Mouse (Mus musculus): ENCODE results near the gene Gm17467. TPM values are rescaled to one million over a fixed set of nuclear protein-coding genes. Genes with fewer than 3 reads are reported as not detected.
"Not testable (repeated sequence)": the region's sequence is repeated elsewhere in the genome, so short reads cannot be mapped to it uniquely, and the experiment has no call there.

Gene Gm17467
- not detected in 2 replicates for polyA plus RNA-seq (2016; fragmentation: Nextera tagmentation; extraction: Ambion mirVana)

DNA sequence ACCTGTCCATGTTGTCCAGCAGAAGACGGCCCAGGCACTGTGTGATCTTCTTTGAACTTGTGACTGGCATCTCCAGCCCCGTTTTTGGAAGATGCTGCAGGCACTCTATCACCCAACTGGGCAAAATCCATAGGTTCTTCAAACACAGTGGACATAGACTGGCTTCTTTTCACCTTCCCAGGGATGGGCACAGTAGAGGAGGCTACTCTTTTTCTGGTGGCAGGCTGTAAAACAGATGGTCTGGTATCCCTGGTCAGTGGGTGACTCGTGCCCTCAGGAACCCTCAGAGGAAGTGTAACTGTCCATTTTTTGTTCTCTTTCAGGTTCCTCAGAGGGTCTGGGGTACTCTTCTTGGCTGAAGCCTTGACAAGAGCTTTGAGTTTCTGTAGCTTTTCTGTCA is at the start of gene Gm17467:
Gm17467 (minus strand) TSS at position 101 of the 400 bp plus-strand sequence.
- H3K9me3 ChIP-seq (replicated peaks); DNase-seq (ENCODE audit: low spot score); H3K4me3 ChIP-seq; H3K4me1 ChIP-seq; H3K27me3 ChIP-seq (ENCODE audit: low read depth, poor library complexity, severe bottlenecking); H3K27ac ChIP-seq (replicated peaks); H3K36me3 ChIP-seq: not testable (repeated sequence)
- no CpG with 5 or more reads among the region's 3 CpGs for WGBS

Other genes with a start within 250 kb of the Gm17467 start
- gene Cldn34c2, start 123.1 kb downstream of the Gm17467 start, polyA plus RNA-seq (2016; fragmentation: Nextera tagmentation; extraction: Ambion mirVana), result not detected in 2 replicates
- not detected in 2 replicates for gene Cldn34c3, start 88.9 kb upstream of the Gm17467 start, polyA plus RNA-seq (2016; fragmentation: Nextera tagmentation; extraction: Ambion mirVana)